Mouse (Mus musculus) thymus, adult 2 months (tissue): Measurements from ENCODE around the gene Gramd1b.

Source experiments
- CTCF ChIP-seq: fragments of 200-500 bp; IDR thresholded peaks from 2 replicates; pipeline ENCODE4 v1.5.1; 2012; ENCODE audit warnings: mild to moderate bottlenecking, control low read depth, low read length, moderate library complexity, borderline replicate concordance; ENCODE audit not compliant: control insufficient read depth, poor library complexity, insufficient read depth; ENCODE audit errors: extremely low read depth
- POLR2A ChIP-seq: fragments of 200-500 bp; IDR thresholded peaks from 2 replicates; pipeline ENCODE4 v1.6.1; 2012; ENCODE audit warnings: mild to moderate bottlenecking, low read length, control low read depth, moderate library complexity; ENCODE audit not compliant: control insufficient read depth, poor library complexity, insufficient read depth; ENCODE audit errors: extremely low read depth

GRCm38 (mm10) chr9:40320879-40321667 is 210.1 kb downstream of the Gramd1b start:
- TF ChIP-seq POLR2A (no peak), CTCF (no peak)
